Mouse (Mus musculus): ENCODE measurements around the gene Rev1.

GRCm38 (mm10) chr1:38150086-38150485 is 20.5 kb upstream of the Rev1 start:
- TF ChIP-seq GATA1 (IDR thresholded peaks at IDR 0.05; ENCODE audit: low read length) = no peak
- no peak for TF ChIP-seq TAL1 (IDR thresholded peaks at IDR 0.05; ENCODE audit: low read length)

Data from erythroblast, embryonic 14.5 days (primary cell).